Mouse (Mus musculus) limb, embryonic 15.5 days (tissue): ENCODE results near the gene Pbld1. TPM values are rescaled to one million over a fixed set of nuclear protein-coding genes. Genes with fewer than 3 reads are reported as not detected.

Source experiments
- ATAC-seq: fragments of 200-750 bp; cut with Nextera tagmentation; 2 replicates; pipeline ENCODE4 v1.8.0; 2017; ENCODE audit warnings: low read depth, moderate TSS enrichment; ENCODE audit not compliant: insufficient number of reproducible peaks, low FRiP score, low TSS enrichment
- H3K27ac ChIP-seq: fragments of 300-500 bp; sonication (generic); 2 replicates; pipeline ENCODE4 v1.5.1; 2015; ENCODE audit warnings: moderate library complexity, mild to moderate bottlenecking, inconsistent platforms
- H3K27me3 ChIP-seq: fragments of 300-500 bp; sonication (generic); 2 replicates; pipeline ENCODE4 v1.6.1; 2015; ENCODE audit warnings: inconsistent platforms
- H3K36me3 ChIP-seq: fragments of 300-500 bp; sonication (generic); 2 replicates; pipeline ENCODE4 v1.6.1; 2015; ENCODE audit warnings: inconsistent platforms
- H3K4me1 ChIP-seq: fragments of 300-500 bp; sonication (generic); 2 replicates; pipeline ENCODE4 v1.6.1; 2015; ENCODE audit warnings: inconsistent platforms
- H3K4me2 ChIP-seq: fragments of 300-500 bp; sonication (generic); 2 replicates; pipeline ENCODE4 v1.6.1; 2015; ENCODE audit warnings: mild to moderate bottlenecking, inconsistent platforms
- H3K4me3 ChIP-seq: fragments of 300-500 bp; sonication (generic); 2 replicates; pipeline ENCODE4 v1.5.1; 2015; ENCODE audit warnings: mild to moderate bottlenecking, inconsistent platforms
- H3K9ac ChIP-seq: fragments of 300-500 bp; sonication (generic); 2 replicates; pipeline ENCODE4 v1.6.1; 2015; ENCODE audit warnings: inconsistent platforms
- H3K9me3 ChIP-seq: fragments of 300-500 bp; sonication (generic); 2 replicates; pipeline ENCODE4 v1.6.1; 2016; ENCODE audit warnings: inconsistent platforms
- WGBS: fragments of 180-500 bp; shearing (Covaris S2); methylation state at CpG from one replicate; pipeline ENCODE4 v1.1.7; 2015; 5-methylcytosine and 5-hydroxymethylcytosine counted together
- polyA plus RNA-seq: library from polyadenylated mRNA; unstranded; fragments of >200 nt; fragmentation: Nextera tagmentation; extraction: Ambion mirVana; gene quantifications from 2 replicates; pipeline ENCODE4 v1.2.1, GENCODE M21; 2015

Pbld1 gene
- polyA plus RNA-seq, 1 experiment from 2014 or later, result 1.1 TPM

- H3K4me3 ChIP-seq, result no peak overlapping the region
- no peaks in the 10 kb centered on the region for H3K9me3 ChIP-seq
- no peak overlapping the region for H3K9ac ChIP-seq
- H3K27me3 ChIP-seq, result no peaks in the 10 kb centered on the region
- no peak for ATAC-seq
- peaks cover 20% of the 10 kb centered on the region for H3K4me1 ChIP-seq
- no peaks in the 10 kb centered on the region for H3K36me3 ChIP-seq
- peak overlapping the region; percentile 100 for H3K27ac ChIP-seq
- peak overlapping the region; percentile 59; the same call in 1 of the 2 replicates for H3K4me2 ChIP-seq
- 48% methylated on average over 6 of the region's 6 CpGs for WGBS
Measured at GRCm38 (mm10) chr10:63025491-63026011, 34.4 kb upstream of the Pbld1 start.

GRCm38 (mm10) chr10:63026156-63026794 is 33.7 kb upstream of the Pbld1 start:
- H3K36me3 ChIP-seq, result no peaks in the 10 kb centered on the region
- 34% methylated on average over 8 of the region's 8 CpGs for WGBS
- H3K9me3 ChIP-seq, result no peaks in the 10 kb centered on the region
- peaks cover 17% of the 10 kb centered on the region for H3K4me1 ChIP-seq
- no peak overlapping the region for H3K4me2 ChIP-seq
- no peak overlapping the region for H3K9ac ChIP-seq
- no peak overlapping the region for H3K27ac ChIP-seq
- ATAC-seq, result no peak
- no peak overlapping the region for H3K4me3 ChIP-seq
- no peaks in the 10 kb centered on the region for H3K27me3 ChIP-seq

- no peak for ATAC-seq
- Histone ChIP-seq H3K27ac (no peak overlapping the region), H3K4me1 (peaks cover 13% of the 10 kb centered on the region), H3K36me3 (no peaks in the 10 kb centered on the region), H3K4me3 (no peak overlapping the region), H3K27me3 (no peaks in the 10 kb centered on the region), H3K9ac (no peak overlapping the region), H3K9me3 (no peaks in the 10 kb centered on the region), H3K4me2 (no peak overlapping the region)
- 85% methylated on average over 6 of the region's 6 CpGs for WGBS
Measured at GRCm38 (mm10) chr10:63026795-63027160, 33.2 kb upstream of the Pbld1 start.

- Histone ChIP-seq H3K4me3 (no peak overlapping the region), H3K36me3 (no peaks in the 10 kb centered on the region), H3K4me1 (peaks cover 10% of the 10 kb centered on the region), H3K9me3 (no peaks in the 10 kb centered on the region), H3K9ac (no peak overlapping the region), H3K4me2 (no peak overlapping the region), H3K27ac (no peak overlapping the region), H3K27me3 (no peaks in the 10 kb centered on the region)
- ATAC-seq, result no peak
- WGBS, result 91% methylated on average over 10 of the region's 10 CpGs
Measured at GRCm38 (mm10) chr10:63027376-63028161, 32.4 kb upstream of the Pbld1 start.

GRCm38 (mm10) chr10:63028396-63028795 is 31.6 kb upstream of the Pbld1 start:
- Histone ChIP-seq H3K4me3 (no peak overlapping the region), H3K9me3 (no peaks in the 10 kb centered on the region), H3K4me1 (peaks cover 10% of the 10 kb centered on the region), H3K36me3 (no peaks in the 10 kb centered on the region), H3K4me2 (no peak overlapping the region), H3K27ac (no peak overlapping the region), H3K9ac (no peak overlapping the region), H3K27me3 (no peaks in the 10 kb centered on the region)
- no peak for ATAC-seq
- 66% methylated on average over 4 of the region's 4 CpGs for WGBS

GRCm38 (mm10) chr10:63032267-63032666 is 27.7 kb upstream of the Pbld1 start:
- no peak overlapping the region for H3K9ac ChIP-seq
- ATAC-seq, result no peak
- H3K27ac ChIP-seq, result no peak overlapping the region
- no peaks in the 10 kb centered on the region for H3K9me3 ChIP-seq
- no peaks in the 10 kb centered on the region for H3K36me3 ChIP-seq
- H3K27me3 ChIP-seq, result no peaks in the 10 kb centered on the region
- no peak overlapping the region for H3K4me2 ChIP-seq
- 80% methylated on average over 3 of the region's 3 CpGs for WGBS
- no peaks in the 10 kb centered on the region for H3K4me1 ChIP-seq
- H3K4me3 ChIP-seq, result no peak overlapping the region

- Histone ChIP-seq H3K9ac (no peak overlapping the region), H3K27me3 (no peaks in the 10 kb centered on the region), H3K4me1 (no peaks in the 10 kb centered on the region), H3K36me3 (no peaks in the 10 kb centered on the region), H3K4me3 (no peak overlapping the region), H3K9me3 (no peaks in the 10 kb centered on the region), H3K27ac (no peak overlapping the region), H3K4me2 (no peak overlapping the region)
- 71% methylated on average over 3 of the region's 3 CpGs for WGBS
- no peak for ATAC-seq
Measured at GRCm38 (mm10) chr10:63032956-63033355, 27.0 kb upstream of the Pbld1 start.

- H3K4me1 ChIP-seq, result no peaks in the 10 kb centered on the region
- H3K4me3 ChIP-seq, result no peak overlapping the region
- H3K27ac ChIP-seq, result no peak overlapping the region
- ATAC-seq, result no peak
- no peak overlapping the region for H3K4me2 ChIP-seq
- H3K9ac ChIP-seq, result no peak overlapping the region
- no peaks in the 10 kb centered on the region for H3K27me3 ChIP-seq
- H3K9me3 ChIP-seq, result no peaks in the 10 kb centered on the region
- 65% methylated on average over 14 of the region's 14 CpGs for WGBS
- H3K36me3 ChIP-seq, result no peaks in the 10 kb centered on the region
Measured at GRCm38 (mm10) chr10:63038571-63039320, 21.2 kb upstream of the Pbld1 start.

- Histone ChIP-seq H3K27ac (no peak overlapping the region), H3K4me1 (no peaks in the 10 kb centered on the region), H3K9ac (no peak overlapping the region), H3K36me3 (no peaks in the 10 kb centered on the region), H3K27me3 (no peaks in the 10 kb centered on the region), H3K9me3 (no peaks in the 10 kb centered on the region), H3K4me2 (no peak overlapping the region), H3K4me3 (no peak overlapping the region)
- 77% methylated on average over 5 of the region's 5 CpGs for WGBS
- ATAC-seq, result no peak
Measured at GRCm38 (mm10) chr10:63039867-63040628, 19.9 kb upstream of the Pbld1 start.

GRCm38 (mm10) chr10:63043154-63043553 is 16.8 kb upstream of the Pbld1 start:
- Histone ChIP-seq H3K36me3 (no peaks in the 10 kb centered on the region), H3K4me2 (no peak overlapping the region), H3K9me3 (no peaks in the 10 kb centered on the region), H3K27ac (no peak overlapping the region), H3K27me3 (no peaks in the 10 kb centered on the region), H3K4me3 (no peak overlapping the region), H3K9ac (no peak overlapping the region), H3K4me1 (no peaks in the 10 kb centered on the region)
- WGBS, result 63% methylated on average over 3 of the region's 3 CpGs
- ATAC-seq, result no peak

GRCm38 (mm10) chr10:63047751-63048150 is 12.2 kb upstream of the Pbld1 start:
- Histone ChIP-seq H3K27ac (no peak overlapping the region), H3K4me2 (no peak overlapping the region), H3K27me3 (no peaks in the 10 kb centered on the region), H3K4me3 (no peak overlapping the region), H3K36me3 (no peaks in the 10 kb centered on the region), H3K9me3 (no peaks in the 10 kb centered on the region), H3K9ac (no peak overlapping the region), H3K4me1 (no peaks in the 10 kb centered on the region)
- no peak for ATAC-seq
- whole genome bisulfite sequencing, result 82% methylated on average over 8 of the region's 8 CpGs
